Mouse (Mus musculus): ENCODE data around the gene Dlk2. TPM values are rescaled to one million over a fixed set of nuclear protein-coding genes. Genes with fewer than 3 reads are reported as not detected.

The Dlk2 gene
- polyA plus RNA-seq, 1 experiment from 2014 or later: 0.64 TPM

- H3K4me2 ChIP-seq (replicated peaks): no peak overlapping the region
- 21% methylated on average over 5 of the region's 5 CpGs for WGBS
- no peak for ATAC-seq
Observed at GRCm38 (mm10) chr17:46336475-46336874, 39.3 kb downstream of the Dlk2 start.

DNA sequence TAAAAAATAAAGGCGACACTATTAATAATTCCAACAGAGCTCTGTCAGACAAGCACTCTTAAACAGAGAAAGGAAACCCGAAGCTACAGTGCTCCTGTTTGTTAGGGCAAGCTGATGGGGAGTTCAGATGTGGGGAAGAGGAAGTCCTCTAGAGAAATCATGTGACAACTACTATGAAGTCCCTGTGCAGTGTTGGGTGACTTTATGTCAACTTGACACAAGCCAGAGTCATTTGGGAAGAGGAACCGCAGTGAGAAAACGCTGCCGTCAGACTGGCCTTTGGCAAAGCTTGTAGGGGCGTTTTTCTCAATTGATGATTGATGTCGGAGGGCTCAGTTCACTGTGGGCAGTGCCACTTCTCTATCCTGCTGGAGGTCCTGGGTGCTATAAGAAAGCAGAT lies 44.0 kb downstream of the Dlk2 start:
- Histone ChIP-seq H3K27me3 (replicated peaks) (no peaks in the 10 kb centered on the region), H3K4me3 (replicated peaks) (no peak overlapping the region), H3K9ac (no peak overlapping the region), H3K9me3 (no peaks in the 10 kb centered on the region), H3K4me2 (replicated peaks) (no peak overlapping the region), H3K4me1 (replicated peaks) (no peaks in the 10 kb centered on the region), H3K27ac (no peak overlapping the region), H3K36me3 (no peaks in the 10 kb centered on the region)
- 55% methylated on average over 7 of the region's 7 CpGs for WGBS
- no peak for ATAC-seq

More at GRCm38 (mm10) chr17:46336475-46336874, 39.3 kb downstream of the Dlk2 start:
- no peaks in the 10 kb centered on the region for H3K4me1 ChIP-seq (replicated peaks)
- no peak overlapping the region for H3K4me3 ChIP-seq (replicated peaks)
- no peaks in the 10 kb centered on the region for H3K9me3 ChIP-seq
- H3K27ac ChIP-seq: no peak overlapping the region
- no peaks in the 10 kb centered on the region for H3K27me3 ChIP-seq (replicated peaks)
- H3K36me3 ChIP-seq: no peaks in the 10 kb centered on the region
- H3K9ac ChIP-seq: no peak overlapping the region

GRCm38 (mm10) chr17:46351026-46351700 lies 53.9 kb downstream of the Dlk2 start:
- no peaks in the 10 kb centered on the region for H3K27me3 ChIP-seq (replicated peaks)
- 85% methylated on average over 8 of the region's 8 CpGs for WGBS
- no peak overlapping the region for H3K4me3 ChIP-seq (replicated peaks)
- no peak overlapping the region for H3K9ac ChIP-seq
- no peak overlapping the region for H3K4me2 ChIP-seq (replicated peaks)
- H3K27ac ChIP-seq: no peak overlapping the region
- no peaks in the 10 kb centered on the region for H3K4me1 ChIP-seq (replicated peaks)
- ATAC-seq: no peak
- no peaks in the 10 kb centered on the region for H3K36me3 ChIP-seq
- no peaks in the 10 kb centered on the region for H3K9me3 ChIP-seq

Other genes with a start within 250 kb of the Dlk2 start
- 153 and 158 TPM in 2 replicates for gene Mrps18a, start 186.4 kb upstream of the Dlk2 start, polyA plus RNA-seq (2015; fragmentation: Nextera tagmentation; extraction: Ambion mirVana)
- 8.1 and 8.6 TPM in 2 replicates for gene Rsph9, start 153.2 kb upstream of the Dlk2 start, polyA plus RNA-seq (2015; fragmentation: Nextera tagmentation; extraction: Ambion mirVana)
- 33.8 and 36.3 TPM in 2 replicates for gene Mad2l1bp, start 143.9 kb upstream of the Dlk2 start, polyA plus RNA-seq (2015; fragmentation: Nextera tagmentation; extraction: Ambion mirVana)
- gene Gtpbp2, start 136.4 kb upstream of the Dlk2 start, polyA plus RNA-seq (2015; fragmentation: Nextera tagmentation; extraction: Ambion mirVana): 25.1 and 32.4 TPM in 2 replicates
- 13.4 and 14.8 TPM in 2 replicates for gene Polh, start 94.8 kb upstream of the Dlk2 start, polyA plus RNA-seq (2015; fragmentation: Nextera tagmentation; extraction: Ambion mirVana)
- gene Xpo5, start 94.6 kb upstream of the Dlk2 start, polyA plus RNA-seq (2015; fragmentation: Nextera tagmentation; extraction: Ambion mirVana): 31.6 and 31.9 TPM in 2 replicates
- gene Polr1c, start 49.4 kb upstream of the Dlk2 start, polyA plus RNA-seq (2015; fragmentation: Nextera tagmentation; extraction: Ambion mirVana): 75.3 and 75.8 TPM in 2 replicates
- gene Yipf3, start 49.3 kb upstream of the Dlk2 start, polyA plus RNA-seq (2015; fragmentation: Nextera tagmentation; extraction: Ambion mirVana): 86.8 and 111 TPM in 2 replicates
- 0.46 and 0.69 TPM in 2 replicates for gene Lrrc73, start 43.9 kb upstream of the Dlk2 start, polyA plus RNA-seq (2015; fragmentation: Nextera tagmentation; extraction: Ambion mirVana)
- gene Tjap1, start 14.4 kb upstream of the Dlk2 start, polyA plus RNA-seq (2015; fragmentation: Nextera tagmentation; extraction: Ambion mirVana): 28.6 and 29.6 TPM in 2 replicates
- 6.3 and 7.4 TPM in 2 replicates for gene Abcc10, start 30.9 kb downstream of the Dlk2 start, polyA plus RNA-seq (2015; fragmentation: Nextera tagmentation; extraction: Ambion mirVana)
- gene Zfp318, start 86.3 kb downstream of the Dlk2 start, polyA plus RNA-seq (2015; fragmentation: Nextera tagmentation; extraction: Ambion mirVana): 6.6 and 7.1 TPM in 2 replicates
- 0.92 TPM in 1 of 2 replicates, not detected in the other for gene Crip3, start 131.5 kb downstream of the Dlk2 start, polyA plus RNA-seq (2015; fragmentation: Nextera tagmentation; extraction: Ambion mirVana)
- gene Slc22a7, start 141.0 kb downstream of the Dlk2 start, polyA plus RNA-seq (2015; fragmentation: Nextera tagmentation; extraction: Ambion mirVana): not detected in 2 replicates
- 0.24 and 0.26 TPM in 2 replicates for gene Ttbk1, start 190.3 kb downstream of the Dlk2 start, polyA plus RNA-seq (2015; fragmentation: Nextera tagmentation; extraction: Ambion mirVana)
- gene Dnph1, start 199.3 kb downstream of the Dlk2 start, polyA plus RNA-seq (2015; fragmentation: Nextera tagmentation; extraction: Ambion mirVana): 48.7 and 48.9 TPM in 2 replicates
- 2.8 and 3.4 TPM in 2 replicates for gene Cul9, start 249.0 kb downstream of the Dlk2 start, polyA plus RNA-seq (2015; fragmentation: Nextera tagmentation; extraction: Ambion mirVana)

All from intestine, embryonic 15.5 days (tissue).